Mouse (Mus musculus) kidney, postnatal 25 days (tissue): ENCODE results near the gene Olfr392.

Experiments used
- DNase-seq, 2 experiments: peaks; one replicate each; pipeline ENCODE4 v3.0.0; 2021; ENCODE audit warnings: mixed read lengths in 2 of 2

Olfr392 gene

GRCm38 (mm10) chr11:73816949-73817348 lies at the start of gene Olfr392:
Gene Olfr392 (minus strand): TSS chr11:73817049.
- DNase-seq: no peak

GRCm38 (mm10) chr11:73851354-73851753 lies 34.5 kb upstream of the Olfr392 start, which contains the start of gene Olfr393:
Gene Olfr393 (minus strand): TSS chr11:73851454.
- no peak for DNase-seq

- no peak for DNase-seq
These were observed 13.9 kb downstream of the Olfr392 start, which contains the start of gene Olfr391-ps for GRCm38 (mm10) chr11:73802952-73803351. Gene Olfr391-ps (minus strand): TSS chr11:73803052.

GRCm38 (mm10) chr11:73782664-73783063 lies 34.2 kb downstream of the Olfr392 start, which contains the start of gene Olfr390:
Gene Olfr390 (plus strand): TSS chr11:73782964.
- DNase-seq: no peak

- no peak for DNase-seq
These were observed 36.2 kb downstream of the Olfr392 start, which contains the start of gene Olfr389 for GRCm38 (mm10) chr11:73780613-73781012. Gene Olfr389 (minus strand): TSS chr11:73780713.
